Mouse (Mus musculus) heart, adult 8-10 months (tissue): ENCODE results near the gene Gtf2h1. TPM values are rescaled to one million over a fixed set of nuclear protein-coding genes. Genes with fewer than 3 reads are reported as not detected.
"Not testable (repeated sequence)": the region's sequence is repeated elsewhere in the genome, so short reads cannot be mapped to it uniquely, and the experiment has no call there.

Experiments
- DNase-seq: peaks from one replicate; pipeline ENCODE4 v3.0.0; 2022; ENCODE audit warnings: low spot score
- total RNA-seq, 4 experiments: library from RNA; stranded (reverse); gene quantifications; 2 replicates each; pipeline ENCODE4 v1.2.4; 2022

Gene Gtf2h1
- total RNA-seq, 4 experiments from 2014 or later: 13.7 to 18.5 (median 15.9) TPM

- peak; percentile 22 for DNase-seq
These were observed 35.1 kb downstream of the Gtf2h1 start for GRCm38 (mm10) chr7:46830799-46831590.

- DNase-seq: no peak
These were observed 35.8 kb downstream of the Gtf2h1 start for GRCm38 (mm10) chr7:46831693-46832092.

- DNase-seq: not testable (repeated sequence)
These were observed 36.4 kb downstream of the Gtf2h1 start for GRCm38 (mm10) chr7:46832112-46832810.

GRCm38 (mm10) chr7:46833266-46833665 lies 37.4 kb downstream of the Gtf2h1 start:
- peak; percentile 48 for DNase-seq

- DNase-seq: no peak
These were observed 37.9 kb downstream of the Gtf2h1 start for GRCm38 (mm10) chr7:46833670-46834255.

GRCm38 (mm10) chr7:46834994-46835610 lies 39.2 kb downstream of the Gtf2h1 start:
- DNase-seq: no peak

- DNase-seq: no peak
These were observed 40.5 kb downstream of the Gtf2h1 start for GRCm38 (mm10) chr7:46836357-46836756.

- no peak for DNase-seq
These were observed 41.2 kb downstream of the Gtf2h1 start for GRCm38 (mm10) chr7:46837073-46837472.

- DNase-seq: peak; percentile 67
These were observed 42.3 kb downstream of the Gtf2h1 start for GRCm38 (mm10) chr7:46838104-46838671.

- peak; percentile 77 for DNase-seq
These were observed 43.0 kb downstream of the Gtf2h1 start for GRCm38 (mm10) chr7:46838891-46839302.

- DNase-seq: peak; percentile 23
These were observed 43.5 kb downstream of the Gtf2h1 start for GRCm38 (mm10) chr7:46839446-46839845.

GRCm38 (mm10) chr7:46839861-46840260 lies 44.0 kb downstream of the Gtf2h1 start:
- DNase-seq: no peak

- no peak for DNase-seq
These were observed 44.4 kb downstream of the Gtf2h1 start for GRCm38 (mm10) chr7:46840326-46840725.

GRCm38 (mm10) chr7:46840787-46841525 lies 45.1 kb downstream of the Gtf2h1 start, which contains the start of gene Ldha:
Ldha (plus strand) TSS chr7:46841475.
- DNase-seq: no peak

GRCm38 (mm10) chr7:46842278-46842677 lies 46.4 kb downstream of the Gtf2h1 start:
- DNase-seq: no peak

- no peak for DNase-seq
These were observed 47.7 kb downstream of the Gtf2h1 start for GRCm38 (mm10) chr7:46843576-46843975.

GRCm38 (mm10) chr7:46845211-46845977 lies 49.5 kb downstream of the Gtf2h1 start:
- peak; percentile 91 for DNase-seq

- no peak for DNase-seq
These were observed 50.1 kb downstream of the Gtf2h1 start for GRCm38 (mm10) chr7:46845978-46846485.

GRCm38 (mm10) chr7:46846486-46847244 lies 50.8 kb downstream of the Gtf2h1 start:
- peak; percentile 67 for DNase-seq
